Mouse (Mus musculus) cerebellum, adult 11-12 months (tissue): ENCODE measurements around the gene Spata2l.

Experiments
- DNase-seq: peaks from one replicate; pipeline ENCODE4 v3.0.0; 2022

Spata2l gene

DNA sequence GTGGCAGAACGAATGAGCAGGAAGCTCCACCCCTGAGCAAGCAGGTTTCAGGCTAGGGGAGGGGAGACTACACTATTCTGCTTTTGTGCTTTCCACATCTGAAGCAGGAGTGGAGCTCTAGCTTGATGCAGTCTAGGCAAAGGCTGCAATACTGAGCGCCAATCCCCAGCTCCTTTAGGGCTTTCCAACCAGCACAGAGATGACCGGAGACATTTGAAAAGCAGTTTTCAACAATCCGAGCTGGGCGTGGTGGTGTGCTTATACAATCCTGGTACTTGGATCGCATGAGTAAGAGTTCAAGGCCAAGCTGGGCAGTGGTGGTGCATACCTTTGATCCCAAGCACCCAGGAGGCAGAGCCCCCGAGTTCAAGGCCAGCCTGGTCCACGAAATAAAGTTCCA lies 44.1 kb downstream of the Spata2l start:
- DNase-seq: no peak

DNA sequence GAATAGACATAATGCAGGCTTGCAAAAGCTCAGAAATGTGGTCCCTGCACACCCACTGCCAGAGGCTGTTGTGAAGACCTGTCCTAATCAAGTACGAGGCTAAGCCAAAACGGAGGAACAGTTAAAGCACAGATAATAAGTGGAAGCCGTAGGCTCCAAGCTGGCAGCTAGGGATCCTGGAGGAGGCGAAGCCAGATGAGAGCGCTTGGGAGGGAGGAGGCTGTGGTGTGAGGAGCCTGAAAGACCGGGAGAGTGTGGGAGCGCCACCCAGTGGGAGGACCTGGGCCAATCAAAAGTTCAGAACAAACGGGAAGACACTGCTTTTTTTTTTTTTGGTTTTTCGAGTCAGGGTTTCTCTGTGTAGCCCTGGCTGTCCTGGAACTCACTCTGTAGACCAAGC lies 45.4 kb downstream of the Spata2l start:
- no peak for DNase-seq

DNA sequence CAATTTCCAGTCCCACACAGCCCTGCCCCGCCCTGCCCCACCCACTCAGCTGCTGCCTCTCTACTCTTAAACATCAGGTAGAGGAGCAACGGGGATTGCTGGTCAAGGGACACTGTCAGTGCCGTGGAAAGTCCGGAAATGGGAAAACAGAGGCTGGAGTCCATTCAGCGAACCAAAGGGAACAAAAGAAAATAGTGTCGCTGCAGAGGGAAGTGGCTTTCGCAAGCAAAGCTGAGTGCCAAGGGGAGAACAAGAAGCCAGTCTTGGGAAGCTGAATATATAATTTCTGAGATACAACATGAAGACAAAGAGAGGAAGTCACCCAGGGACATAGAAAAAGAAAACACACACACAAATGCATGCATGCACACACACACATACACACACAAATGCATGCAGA lies 47.2 kb downstream of the Spata2l start:
- DNase-seq: no peak

DNA sequence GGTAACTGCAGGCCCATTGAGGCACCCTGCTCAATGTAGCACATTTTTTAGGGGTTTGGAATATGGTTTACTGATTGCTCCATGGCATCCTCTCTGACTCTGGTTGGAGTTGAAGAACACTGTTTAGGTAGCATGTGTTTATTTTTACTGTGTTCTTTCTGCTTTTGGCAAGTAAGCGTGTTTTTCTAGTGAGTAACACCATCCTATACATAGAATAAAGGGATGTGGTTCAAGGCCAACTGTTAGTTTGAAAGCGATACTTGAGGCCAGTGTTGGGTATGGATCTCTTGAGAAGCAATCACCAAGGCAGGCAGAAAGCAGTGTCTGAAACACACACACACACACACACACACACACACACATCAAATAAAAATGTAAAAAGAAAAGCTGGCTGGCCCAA lies 48.0 kb downstream of the Spata2l start:
- DNase-seq: no peak

DNA sequence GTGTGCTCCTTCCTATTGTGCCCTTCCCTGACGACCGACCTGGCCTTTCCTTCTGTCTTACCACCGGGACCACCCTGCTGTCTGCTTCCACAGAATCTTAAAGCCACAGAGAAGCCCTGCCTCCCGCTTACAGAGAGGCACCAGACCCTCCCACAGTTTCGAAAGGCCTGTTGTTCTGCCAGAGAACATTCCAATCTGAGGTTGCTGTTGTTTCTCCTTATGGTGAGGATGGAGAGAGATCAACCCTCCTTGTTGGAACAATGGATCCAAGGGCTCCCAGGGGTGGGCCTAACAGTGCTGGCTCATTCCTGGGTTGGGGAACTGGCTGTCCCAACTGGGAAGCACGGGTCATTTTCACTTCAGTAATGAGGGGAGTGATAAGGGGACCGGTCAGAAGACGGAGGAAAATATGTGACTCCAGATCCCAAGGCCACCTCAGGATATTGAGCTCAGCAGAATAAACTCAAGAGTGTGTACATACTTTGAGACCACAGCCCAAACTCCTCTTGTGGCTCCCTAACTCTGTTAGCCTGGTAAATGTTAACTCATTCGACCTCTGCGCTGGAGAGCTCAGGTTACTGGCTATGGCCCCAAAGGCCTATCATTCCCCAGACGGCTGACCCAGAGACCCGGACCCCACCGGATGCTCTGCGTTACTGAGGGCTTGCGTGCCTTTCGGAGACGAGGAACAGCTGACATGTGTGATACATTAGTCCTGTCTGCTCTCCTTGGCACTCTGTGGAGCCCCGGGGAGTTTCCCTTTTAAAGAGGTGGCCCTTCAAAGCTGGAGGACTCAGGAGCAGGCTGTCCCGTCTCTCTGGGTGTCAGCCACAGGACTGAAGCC lies 50.2 kb downstream of the Spata2l start, which contains the start of gene Dpep1:
Dpep1 (plus strand) TSS at position 677 of the 844 bp plus-strand sequence.
- DNase-seq: no peak

DNA sequence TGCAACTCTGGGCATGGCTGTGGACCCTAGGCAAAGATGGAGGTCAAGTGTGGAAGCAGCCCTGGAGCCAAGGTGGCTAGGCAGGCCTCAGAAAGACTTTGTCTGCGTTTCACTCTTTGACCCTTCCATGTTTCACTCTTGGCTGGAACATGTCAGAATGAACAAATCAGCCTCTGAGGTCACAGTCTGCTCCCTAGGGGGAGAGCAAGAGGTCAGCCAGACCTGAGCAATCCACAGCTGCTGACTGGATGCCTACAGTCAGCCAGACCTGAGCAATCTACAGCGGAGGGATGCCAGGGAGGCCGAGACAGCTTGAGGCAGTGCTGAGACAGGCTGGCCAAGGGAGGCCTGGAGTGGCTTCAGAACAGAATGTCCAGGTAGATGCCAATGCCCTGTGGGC lies 54.6 kb downstream of the Spata2l start:
- DNase-seq: no peak
